Mouse (Mus musculus): ENCODE measurements around the gene Midn. TPM values are rescaled to one million over a fixed set of nuclear protein-coding genes. Genes with fewer than 3 reads are reported as not detected.
A peak's percentile ranks its signal among the peaks of the same experiment; 100 is the strongest.

Gene Midn
- total RNA-seq, 2 experiments from 2014 or later: 58.9 to 62.6 TPM

- DNase-seq: no peak
Observed at GRCm38 (mm10) chr10:80171760-80172526, 23.9 kb downstream of the Midn start.

- peak; percentile 91 for DNase-seq
Observed at GRCm38 (mm10) chr10:80172527-80173292, 24.6 kb downstream of the Midn start, which contains the start of gene 1600002K03Rik. TSS of gene 1600002K03Rik (plus strand) at chr10:80172944.

- no peak for DNase-seq
Observed at GRCm38 (mm10) chr10:80173358-80173757, 25.3 kb downstream of the Midn start.

GRCm38 (mm10) chr10:80173955-80174640 lies 26.0 kb downstream of the Midn start:
- DNase-seq: no peak

- no peak for DNase-seq
Observed at GRCm38 (mm10) chr10:80174705-80175104, 26.6 kb downstream of the Midn start.

- no peak for DNase-seq
Observed at GRCm38 (mm10) chr10:80175536-80176269, 27.6 kb downstream of the Midn start.

GRCm38 (mm10) chr10:80176270-80176834 lies 28.3 kb downstream of the Midn start:
- no peak for DNase-seq

- DNase-seq: no peak
Observed at GRCm38 (mm10) chr10:80177441-80178279, 29.6 kb downstream of the Midn start.

- DNase-seq: peak in 1 of 2 experiments; percentile 55
Observed at GRCm38 (mm10) chr10:80179068-80180051, 31.3 kb downstream of the Midn start, which contains the start of gene Efna2. TSS of gene Efna2 (plus strand) at chr10:80179482.

- no peak for DNase-seq
Observed at GRCm38 (mm10) chr10:80180288-80180687, 32.2 kb downstream of the Midn start.

- DNase-seq: no peak
Observed at GRCm38 (mm10) chr10:80180823-80181222, 32.8 kb downstream of the Midn start.

- no peak for DNase-seq
Observed at GRCm38 (mm10) chr10:80182547-80182946, 34.5 kb downstream of the Midn start.

- no peak for DNase-seq
Observed at GRCm38 (mm10) chr10:80186649-80187048, 38.6 kb downstream of the Midn start.

GRCm38 (mm10) chr10:80187739-80188138 lies 39.7 kb downstream of the Midn start:
- DNase-seq: no peak

- DNase-seq: no peak
Observed at GRCm38 (mm10) chr10:80188453-80189024, 40.5 kb downstream of the Midn start.

- no peak for DNase-seq
Observed at GRCm38 (mm10) chr10:80189999-80190398, 41.9 kb downstream of the Midn start.

GRCm38 (mm10) chr10:80190491-80191051 lies 42.5 kb downstream of the Midn start:
- peak; percentile 24 to 56 for DNase-seq

- DNase-seq: no peak
Observed at GRCm38 (mm10) chr10:80193976-80194375, 45.9 kb downstream of the Midn start.

GRCm38 (mm10) chr10:80194441-80194840 lies 46.4 kb downstream of the Midn start:
- DNase-seq: no peak

Data from layer of hippocampus, postnatal 36 days (tissue).